Mouse (Mus musculus) fat pad, adult 2 months (tissue): ENCODE data around the gene Sox2.

Source experiments
- DNase-seq: peaks from one replicate; pipeline ENCODE4 v3.0.0-alpha.2; 2011; ENCODE audit warnings: low read depth, low spot score; ENCODE audit errors: extremely low read depth

Gene Sox2

DNA sequence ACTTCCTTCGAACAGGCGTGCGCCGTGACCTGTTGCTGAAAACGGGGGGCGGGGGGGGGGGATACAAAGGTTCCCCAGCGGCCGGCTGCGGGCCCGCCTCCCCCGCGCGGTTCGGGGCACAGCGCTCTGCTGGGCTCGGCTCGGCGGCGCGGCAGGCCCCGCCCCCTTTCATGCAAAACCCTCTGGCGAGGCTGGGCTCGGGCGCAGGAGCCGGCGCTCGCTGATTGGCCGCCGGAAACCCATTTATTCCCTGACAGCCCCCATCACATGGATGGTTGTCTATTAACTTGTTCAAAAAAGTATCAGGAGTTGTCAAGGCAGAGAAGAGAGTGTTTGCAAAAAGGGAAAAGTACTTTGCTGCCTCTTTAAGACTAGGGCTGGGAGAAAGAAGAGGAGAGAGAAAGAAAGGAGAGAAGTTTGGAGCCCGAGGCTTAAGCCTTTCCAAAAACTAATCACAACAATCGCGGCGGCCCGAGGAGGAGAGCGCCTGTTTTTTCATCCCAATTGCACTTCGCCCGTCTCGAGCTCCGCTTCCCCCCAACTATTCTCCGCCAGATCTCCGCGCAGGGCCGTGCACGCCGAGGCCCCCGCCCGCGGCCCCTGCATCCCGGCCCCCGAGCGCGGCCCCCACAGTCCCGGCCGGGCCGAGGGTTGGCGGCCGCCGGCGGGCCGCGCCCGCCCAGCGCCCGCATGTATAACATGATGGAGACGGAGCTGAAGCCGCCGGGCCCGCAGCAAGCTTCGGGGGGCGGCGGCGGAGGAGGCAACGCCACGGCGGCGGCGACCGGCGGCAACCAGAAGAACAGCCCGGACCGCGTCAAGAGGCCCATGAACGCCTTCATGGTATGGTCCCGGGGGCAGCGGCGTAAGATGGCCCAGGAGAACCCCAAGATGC lies at the start of gene Sox2:
Gene Sox2, plus strand, starts transcription at position 680 of the 895 bp plus-strand sequence.
- no peak for DNase-seq

DNA sequence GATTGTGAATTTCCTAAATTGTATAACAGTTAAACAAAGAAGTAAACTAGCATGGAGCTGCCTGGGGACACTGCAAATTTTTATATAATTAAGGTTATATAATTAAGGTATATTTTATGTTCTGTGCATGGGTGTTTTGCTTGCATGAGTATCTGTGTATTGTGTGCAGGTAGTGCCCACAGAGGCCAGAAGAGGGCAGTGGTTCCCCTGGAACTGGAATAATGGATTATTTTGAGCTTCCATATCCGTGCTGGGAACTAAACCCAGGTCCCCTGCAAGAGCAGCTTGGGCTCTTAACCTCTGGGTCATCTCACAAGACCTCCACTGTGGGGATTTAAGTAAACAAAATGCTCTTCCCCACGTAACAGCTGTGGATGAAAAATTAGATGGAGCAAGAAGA lies 49.1 kb upstream of the Sox2 start:
- no peak for DNase-seq

DNA sequence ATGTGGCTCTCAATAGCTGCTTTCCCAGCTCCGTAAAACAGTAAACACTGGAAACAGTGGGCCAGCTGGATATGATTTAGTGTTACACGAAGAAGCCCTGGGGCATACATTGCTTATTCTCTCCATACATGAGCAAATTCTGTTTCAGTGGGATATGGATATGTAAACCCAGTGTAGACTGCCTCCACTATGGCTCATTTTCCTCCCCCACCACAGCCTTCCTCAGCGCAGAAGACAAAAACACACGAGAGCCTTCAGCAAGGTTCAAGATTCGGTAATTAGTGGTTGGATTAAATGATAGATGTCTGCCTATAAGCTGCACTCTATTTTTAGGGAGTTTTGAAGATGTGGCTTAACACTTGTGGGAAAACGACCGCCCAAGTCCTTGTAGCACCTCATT lies 36.1 kb upstream of the Sox2 start:
- DNase-seq: no peak

DNA sequence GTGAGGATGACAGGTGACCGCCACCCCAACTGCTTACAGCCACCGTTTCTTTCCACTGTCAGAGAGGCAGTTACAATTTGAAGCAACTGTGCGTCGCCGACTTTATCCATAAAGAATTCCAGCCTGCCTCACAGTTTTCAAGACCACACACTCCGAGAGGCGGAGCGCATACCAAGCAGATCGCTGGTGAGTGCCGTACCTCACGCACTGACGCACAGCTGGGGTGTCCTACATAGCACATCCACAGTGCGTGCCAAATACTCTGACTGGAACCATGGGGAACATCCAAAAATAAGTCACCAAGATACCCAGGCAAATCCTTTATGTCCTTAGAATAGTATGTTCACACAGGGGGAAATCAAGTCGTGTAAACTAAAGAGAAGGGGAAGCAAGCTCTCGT lies 34.7 kb upstream of the Sox2 start:
- no peak for DNase-seq

DNA sequence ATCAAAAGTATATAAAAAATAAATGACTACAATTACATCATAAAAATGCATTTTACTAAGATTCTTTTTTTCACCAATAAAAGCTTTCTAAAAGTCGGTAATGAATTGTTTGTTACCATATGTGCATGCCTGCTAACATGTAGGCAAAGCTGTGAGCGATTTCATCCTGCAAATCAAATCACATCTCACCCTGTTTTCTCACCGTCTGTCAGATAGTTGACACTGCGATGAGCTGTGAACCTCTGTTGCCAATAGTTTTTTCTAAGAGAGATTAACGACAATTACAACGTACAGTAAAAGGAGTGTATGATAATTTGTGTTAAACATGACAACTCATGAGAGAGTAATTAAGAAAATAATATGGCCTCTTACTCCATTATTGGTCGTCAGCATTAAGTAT lies 31.3 kb upstream of the Sox2 start:
- no peak for DNase-seq

DNA sequence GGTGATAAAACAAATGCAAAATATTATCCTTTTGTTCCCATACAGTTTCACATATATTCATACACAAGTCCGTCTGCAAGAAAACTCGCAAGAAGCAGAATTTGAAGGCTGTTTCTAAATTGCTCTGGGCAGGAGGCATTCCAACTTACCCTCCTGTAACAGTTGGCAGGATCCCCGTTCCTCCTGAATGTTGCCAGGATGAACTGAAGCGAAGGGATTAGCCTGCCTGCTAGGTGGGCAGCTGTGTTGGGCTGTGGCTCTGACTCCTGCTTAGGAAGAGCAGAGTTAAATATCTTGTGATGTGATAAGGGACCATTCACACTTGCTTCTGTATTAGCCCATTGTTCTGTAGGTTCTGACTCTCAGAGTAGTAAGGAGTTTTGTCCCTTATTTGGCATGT lies 30.1 kb upstream of the Sox2 start:
- DNase-seq: no peak

DNA sequence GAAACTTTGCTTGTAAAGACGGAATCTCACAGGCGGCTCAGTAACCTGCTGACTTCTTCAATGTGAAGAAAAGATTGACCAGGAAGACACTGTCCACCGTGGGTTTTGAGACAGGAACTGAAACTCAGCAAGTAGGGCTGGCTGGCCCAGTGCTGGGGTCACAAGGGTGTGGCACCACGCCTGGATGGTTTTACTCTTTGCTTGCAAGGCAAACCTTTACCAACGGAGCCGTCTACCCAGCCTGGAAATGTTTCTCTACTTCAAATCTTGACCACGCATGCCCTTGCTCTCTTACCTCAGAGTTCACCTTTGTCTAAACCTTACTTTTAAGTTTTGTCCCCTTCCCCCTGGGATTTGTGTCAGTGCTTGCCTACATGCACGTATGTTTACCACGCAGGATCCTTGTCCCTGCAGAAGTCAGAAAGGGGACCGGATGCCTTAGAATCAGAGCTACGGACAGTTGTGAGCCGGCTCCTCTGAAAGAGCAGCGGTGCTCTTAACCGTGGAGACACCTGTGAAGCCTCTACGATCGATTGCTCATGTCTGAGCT lies 25.4 kb upstream of the Sox2 start:
- no peak for DNase-seq

DNA sequence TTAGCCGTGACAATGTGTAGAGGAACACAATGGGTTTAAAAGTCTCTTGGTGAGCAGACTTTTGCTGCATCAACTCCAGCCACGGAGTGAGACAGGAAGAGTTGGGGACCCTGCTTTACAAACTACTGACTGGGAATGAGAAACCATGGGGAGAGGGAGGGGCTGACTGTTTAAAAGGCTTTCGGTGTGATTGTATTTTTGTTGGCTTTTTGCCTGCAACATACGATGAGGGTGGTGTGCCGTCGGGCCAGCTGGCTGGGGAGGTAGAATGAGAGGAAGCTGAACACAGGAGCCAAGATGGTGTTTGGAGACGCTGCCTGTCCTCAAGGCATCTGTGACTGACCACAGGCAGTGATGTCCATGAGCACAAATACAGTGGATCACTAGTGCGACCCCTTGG lies 23.7 kb upstream of the Sox2 start:
- DNase-seq: no peak

DNA sequence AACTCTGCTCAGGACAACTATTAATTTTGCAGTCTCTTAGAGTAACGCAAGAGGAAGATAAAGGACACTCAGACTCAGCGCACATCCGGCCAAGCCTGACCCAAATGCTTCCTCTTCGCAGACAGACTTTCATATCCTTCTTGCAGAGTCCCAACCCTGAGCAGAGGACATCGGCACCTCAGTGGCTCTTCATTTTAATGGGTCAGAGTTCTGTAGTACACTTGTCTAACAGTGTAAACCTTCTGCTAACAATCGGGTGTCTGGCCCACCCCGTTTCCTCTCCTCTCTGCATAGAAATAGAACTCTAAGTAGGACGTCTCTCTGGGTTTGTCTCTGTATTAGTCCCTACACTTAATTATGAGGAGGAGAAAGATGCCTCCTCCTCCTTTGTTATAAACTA lies 20.2 kb upstream of the Sox2 start:
- DNase-seq: no peak

DNA sequence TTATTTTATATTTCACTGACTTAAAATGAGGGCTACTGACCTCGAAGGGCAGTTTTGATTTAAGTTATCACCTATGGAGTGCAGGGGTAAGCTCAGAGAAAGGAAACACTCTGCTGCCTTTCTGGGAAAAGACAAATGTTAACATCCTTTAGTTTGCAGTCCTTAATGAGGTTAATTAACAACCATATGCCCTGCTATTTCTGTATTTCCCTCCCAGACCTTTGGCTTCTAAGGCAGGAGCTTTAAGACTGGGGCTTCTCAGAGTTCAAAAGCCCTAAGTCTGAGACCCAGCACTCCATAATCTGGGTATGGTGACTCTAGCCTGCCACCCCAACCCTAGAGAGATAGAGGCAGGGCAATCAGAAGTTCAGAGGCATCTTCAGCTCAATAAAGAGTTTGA lies 19.5 kb upstream of the Sox2 start:
- DNase-seq: no peak

DNA sequence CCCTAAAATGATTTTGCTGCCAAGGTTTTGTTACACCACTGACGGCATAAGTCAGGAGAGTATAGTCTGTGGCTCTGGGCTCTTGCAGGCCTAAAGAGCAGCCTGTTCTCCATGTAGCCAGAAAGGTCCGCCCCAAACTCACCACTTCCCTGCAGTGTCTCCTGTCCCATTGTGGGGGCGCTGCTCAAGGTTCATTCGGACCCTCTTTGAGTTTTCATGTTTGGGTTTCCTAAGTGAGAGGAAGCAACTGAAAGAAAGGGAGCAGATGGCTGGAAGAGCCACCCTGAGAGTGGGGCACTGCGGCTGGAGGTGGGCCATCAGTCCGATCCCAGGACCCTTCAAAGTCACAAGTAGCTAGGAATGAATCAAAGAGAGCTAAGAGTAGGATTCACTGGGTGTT lies 13.2 kb upstream of the Sox2 start:
- DNase-seq: no peak

DNA sequence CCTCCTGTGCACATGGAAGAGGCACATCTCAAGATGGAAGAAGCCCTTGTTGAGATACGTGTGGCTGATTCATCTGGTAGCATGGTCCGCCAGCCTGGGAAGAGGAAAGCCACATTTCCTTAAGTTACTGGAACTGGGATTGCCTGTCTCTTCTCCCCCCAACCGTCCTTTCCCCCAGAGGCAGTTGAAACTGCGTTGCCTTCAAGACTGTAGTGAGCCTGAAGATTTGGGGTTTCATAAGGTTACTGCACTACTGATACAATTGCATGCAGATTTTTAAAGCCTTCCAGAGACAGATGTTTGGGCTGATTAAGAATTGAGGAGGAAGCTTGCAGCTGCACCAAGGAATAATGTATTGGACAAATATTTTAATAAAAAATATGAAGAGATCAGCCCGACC lies 12.7 kb upstream of the Sox2 start:
- no peak for DNase-seq

DNA sequence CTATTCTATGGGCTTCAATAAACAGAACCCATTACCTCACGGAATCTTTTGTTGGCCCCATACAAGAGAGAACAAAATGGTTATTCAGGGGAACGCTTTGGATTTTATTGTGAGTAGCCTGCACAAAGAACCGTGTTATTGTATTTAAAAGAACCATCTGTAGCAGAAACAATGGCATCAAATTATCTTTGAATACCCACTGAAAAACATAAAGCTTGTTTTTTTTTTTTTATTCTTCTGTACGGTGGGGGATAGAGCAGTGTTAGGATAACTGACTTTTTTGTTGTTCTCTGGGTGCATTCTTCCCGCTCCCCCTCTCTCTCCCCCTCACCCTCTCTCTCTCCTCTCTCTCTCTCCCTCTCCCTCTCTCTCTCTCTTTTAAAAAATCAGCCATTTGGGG lies 12.3 kb upstream of the Sox2 start:
- no peak for DNase-seq

DNA sequence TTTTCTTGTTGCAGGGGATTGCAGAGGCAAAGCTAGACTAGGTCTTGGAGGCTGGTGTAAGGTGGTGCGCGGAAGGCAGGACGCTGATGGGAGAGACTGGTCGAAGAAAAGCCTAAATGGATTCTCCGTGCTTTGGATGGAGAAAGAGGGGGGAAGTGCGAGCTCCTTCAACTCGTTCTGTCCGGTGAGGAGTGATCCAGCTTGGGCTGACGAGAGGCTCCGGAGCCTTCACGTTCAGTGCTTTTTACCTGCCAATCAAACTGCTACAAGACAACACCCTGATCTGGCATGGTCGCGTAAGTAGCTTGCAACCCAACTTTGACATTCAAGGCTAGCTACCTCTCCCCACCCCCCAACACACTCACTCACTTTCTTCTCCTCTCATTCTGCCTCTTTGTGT lies 11.9 kb upstream of the Sox2 start:
- no peak for DNase-seq

DNA sequence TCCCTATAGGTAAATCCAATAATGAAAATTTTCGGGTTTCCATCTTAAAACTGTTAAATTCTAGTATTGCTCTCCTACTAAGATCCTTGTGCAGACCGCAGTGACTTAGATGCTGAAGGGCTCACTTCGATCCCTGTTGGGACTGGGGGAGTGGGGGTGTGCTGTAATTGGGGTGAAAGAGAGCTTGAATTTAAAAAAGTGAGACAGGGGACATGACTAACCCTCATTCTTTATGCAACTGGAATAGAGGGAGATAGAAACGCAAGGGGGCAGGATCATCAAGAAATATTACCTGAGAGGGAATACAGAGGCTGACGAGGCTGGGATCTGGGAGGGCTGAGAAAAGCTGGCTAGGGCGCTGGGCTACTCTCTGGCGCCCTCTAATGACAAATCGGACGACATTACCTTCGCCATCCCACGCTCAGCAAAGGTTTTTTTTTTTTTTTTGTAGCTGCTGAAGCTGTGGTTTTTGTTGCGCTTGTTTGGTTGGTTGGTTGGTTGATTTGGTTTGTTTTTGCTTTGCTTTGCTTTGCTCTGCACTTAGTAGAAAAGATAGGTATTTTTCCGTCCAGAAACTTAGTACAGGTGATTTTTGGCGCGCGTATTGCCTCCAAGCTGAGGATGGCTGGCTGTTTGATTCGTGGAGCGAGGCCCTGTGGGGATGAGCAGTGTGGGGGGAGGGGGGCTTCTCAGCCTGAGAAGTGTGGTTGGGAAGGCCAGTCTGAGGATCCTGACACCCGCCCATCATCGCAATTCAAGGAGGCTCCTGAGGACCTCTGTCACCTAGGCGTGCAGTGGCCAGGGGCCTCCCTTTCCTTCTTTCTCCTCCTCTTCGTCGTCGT lies 11.0 kb upstream of the Sox2 start:
- DNase-seq: no peak

DNA sequence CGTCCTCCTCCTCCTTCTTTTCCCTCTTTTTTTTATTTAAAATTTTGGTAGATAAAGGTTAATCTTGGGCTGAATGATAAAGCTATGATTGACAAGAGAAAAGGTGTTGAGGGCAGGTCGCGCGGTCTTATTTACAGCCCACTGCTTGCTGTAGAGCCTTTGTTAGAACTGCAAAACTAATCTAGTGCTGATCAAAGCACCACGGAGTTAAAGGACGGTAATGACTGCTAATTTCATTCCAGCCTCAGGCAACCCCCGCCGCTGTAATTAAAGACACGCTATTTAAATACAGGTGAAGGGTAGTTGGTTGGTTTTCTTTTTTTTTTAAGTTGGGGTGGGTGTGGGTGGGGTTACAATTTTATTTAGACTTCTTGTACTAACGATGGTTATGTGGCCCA lies 10.3 kb upstream of the Sox2 start:
- no peak for DNase-seq

DNA sequence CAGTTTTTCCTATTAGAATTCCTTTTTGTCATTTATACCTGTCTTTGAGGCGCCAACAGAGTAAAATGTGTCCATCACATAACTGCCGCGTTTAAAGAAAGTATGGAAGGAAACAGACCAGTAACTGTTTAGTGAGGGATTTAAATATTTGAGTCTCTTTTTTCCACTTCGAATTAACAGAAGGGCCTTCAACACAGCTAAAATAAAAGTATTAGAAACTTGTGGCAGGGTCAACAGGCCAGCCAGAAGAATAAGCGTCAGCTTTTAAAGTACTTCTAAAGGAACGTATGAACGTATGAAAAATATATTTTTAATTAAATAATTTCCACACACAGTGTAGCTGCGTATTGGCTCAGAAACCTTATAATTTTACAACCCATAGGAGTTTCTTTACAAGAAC lies 9.9 kb upstream of the Sox2 start:
- DNase-seq: no peak

DNA sequence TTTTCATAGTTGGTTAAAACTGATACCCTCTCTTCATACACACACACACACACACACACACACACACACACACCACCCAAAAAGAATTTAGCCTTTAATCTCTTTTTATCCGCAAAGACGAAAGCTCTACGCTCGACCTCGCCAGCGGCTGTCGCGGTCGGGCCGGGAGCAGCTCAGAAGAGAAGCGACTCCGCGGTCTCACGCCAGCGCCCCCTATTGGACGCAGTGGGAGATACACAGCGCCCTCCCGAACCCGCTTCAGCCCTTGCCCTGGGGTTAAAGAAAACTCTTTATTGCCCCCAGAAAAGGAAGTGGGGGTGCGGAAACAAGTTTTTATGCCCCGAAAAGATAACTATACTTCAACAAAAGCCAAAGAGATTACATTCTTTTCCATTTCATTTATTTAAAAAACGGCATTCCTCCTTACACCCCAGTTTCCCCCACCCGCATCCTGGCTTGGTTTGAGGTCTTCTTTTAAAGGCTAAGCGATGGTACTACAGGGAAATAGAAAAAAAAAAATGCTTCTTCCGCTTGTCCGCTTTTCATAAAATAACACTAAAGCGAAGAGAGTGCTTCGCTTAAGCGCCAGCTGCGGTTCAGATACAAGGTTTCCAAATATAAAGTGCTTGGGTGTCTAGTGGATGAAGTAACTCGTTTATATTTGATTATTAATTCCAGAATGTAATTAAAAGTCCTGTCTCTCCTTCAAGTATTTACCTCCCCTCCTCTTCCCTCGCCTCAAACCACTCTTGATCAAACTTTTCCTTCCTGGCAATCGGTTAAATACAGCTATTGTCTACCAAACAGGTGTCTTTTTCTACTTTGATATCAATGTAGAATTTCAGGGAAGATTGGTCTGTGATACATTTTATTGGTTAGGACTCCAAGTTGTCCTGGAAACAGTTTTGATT lies 9.3 kb upstream of the Sox2 start:
- DNase-seq: no peak

DNA sequence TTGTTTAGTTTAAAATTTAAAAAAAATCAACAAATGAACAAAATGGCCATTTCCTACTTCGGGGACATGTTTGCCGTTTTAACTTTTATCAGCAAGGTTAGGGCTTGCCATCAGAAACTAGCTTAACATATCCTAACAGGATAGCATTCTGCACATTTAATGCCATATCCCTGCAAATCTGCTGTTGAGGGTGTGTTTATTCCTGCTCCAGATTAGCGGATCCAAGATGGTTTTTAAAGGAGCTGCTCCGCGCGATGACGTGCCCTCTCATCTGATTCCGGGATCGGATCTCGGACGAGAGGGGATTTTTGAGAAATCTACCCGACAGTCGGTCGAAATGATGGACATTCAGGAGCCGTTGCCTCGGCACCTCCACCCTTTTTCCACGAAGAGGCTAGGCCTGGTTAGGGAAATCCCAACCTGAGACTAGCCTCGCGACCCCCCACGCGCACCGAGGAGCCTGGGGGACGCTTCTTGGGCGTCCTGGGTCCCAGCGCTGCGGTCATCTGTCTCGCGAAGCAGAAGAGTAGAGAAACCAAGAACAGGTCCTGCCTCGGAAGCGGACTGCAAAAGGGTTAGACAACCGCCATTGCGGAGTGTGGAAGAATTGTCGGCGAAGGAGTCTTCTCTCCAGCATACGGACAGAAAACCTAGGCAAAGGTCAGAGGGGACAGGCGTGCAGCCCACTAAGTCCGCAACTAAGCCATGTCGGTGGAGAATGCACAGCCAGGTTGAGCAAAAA lies 8.3 kb upstream of the Sox2 start:
- no peak for DNase-seq

DNA sequence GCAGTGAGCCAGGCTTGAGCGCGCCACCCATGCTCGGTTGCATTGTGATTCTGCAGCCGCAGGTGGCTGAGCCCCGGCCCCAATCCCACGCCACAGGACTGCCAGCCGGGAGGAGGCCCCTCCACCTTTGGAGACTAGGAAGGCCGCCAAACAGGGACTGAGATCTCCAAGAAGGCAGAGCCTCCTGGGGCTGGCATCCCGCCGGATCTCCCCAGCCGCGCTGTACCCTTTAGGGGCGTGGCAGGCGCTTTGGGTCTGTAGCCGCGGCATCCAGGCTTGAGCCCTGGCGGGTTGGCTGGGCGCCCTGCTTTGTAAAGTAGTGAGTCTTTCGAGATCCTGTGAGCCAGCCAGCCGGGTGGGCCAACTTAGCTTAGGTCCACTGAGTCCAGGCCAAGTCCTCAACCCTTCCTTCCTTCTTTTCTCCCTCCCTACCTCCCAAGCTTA lies 7.7 kb upstream of the Sox2 start:
- DNase-seq: no peak
